Mouse (Mus musculus): Measurements from ENCODE around the gene Fxyd3. TPM values are rescaled to one million over a fixed set of nuclear protein-coding genes. Genes with fewer than 3 reads are reported as not detected.

Fxyd3 gene
- total and polyA plus RNA-seq, 3 experiments = not detected

DNA sequence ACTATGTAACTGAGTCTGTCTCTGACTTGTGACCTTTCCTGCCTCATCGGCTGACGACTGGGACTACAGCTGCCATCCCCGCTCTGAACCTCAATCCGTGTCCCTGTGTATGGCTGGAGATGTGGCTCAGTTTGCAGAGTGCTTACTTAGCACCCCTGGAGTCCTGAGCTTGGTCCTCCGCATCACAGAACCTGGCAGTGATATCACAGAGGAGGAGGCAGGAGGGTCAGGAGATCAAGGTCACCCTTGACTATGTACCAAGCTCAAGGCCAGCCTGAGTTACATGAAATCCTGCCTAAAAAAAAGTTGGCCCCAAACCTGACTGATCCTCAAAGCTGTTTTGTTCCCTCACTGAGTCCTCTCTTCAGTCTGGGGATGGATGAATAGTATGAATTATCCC lies 18.8 kb downstream of the Fxyd3 start (continued):
- TF ChIP-seq ELF1 (IDR thresholded peaks at IDR 0.05; ENCODE audit: low read depth, low read length) = no peak
- TF ChIP-seq GATA1 (IDR thresholded peaks at IDR 0.05; ENCODE audit: low read depth, low read length) = no peak
- no peak for TF ChIP-seq TCF12 (IDR thresholded peaks at IDR 0.05; ENCODE audit: low read depth, low read length)

DNA sequence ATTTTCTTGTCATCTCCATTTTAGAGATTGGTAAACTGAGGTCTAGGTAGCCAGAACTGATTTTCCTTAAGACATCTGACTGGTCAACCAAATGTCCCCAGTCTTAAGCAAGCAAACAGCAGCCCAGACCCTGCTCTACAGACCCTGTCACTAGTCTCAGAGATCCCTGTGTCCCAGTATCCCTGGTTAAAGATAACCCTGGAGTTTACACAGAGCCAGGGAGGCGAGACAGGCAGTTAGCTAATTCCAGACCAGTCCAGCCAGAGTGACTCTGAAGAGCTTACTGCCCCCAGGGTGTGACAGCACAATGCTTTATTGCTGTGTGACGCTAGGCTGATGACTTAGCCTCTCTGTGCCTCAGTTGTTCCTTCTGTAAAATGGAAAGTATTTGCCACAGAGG lies 19.4 kb downstream of the Fxyd3 start, which contains the start of gene Fxyd1:
Fxyd1 (minus strand) TSS at position 129 of the 400 bp plus-strand sequence.
- Histone ChIP-seq H3K9ac (ENCODE audit: control insufficient read depth, low read depth, low read length, poor library complexity, severe bottlenecking) (no peak within 1 kb of the TSS), H3K36me3 (ENCODE audit: control insufficient read depth in 1 of 2, insufficient read depth in 2 of 2, low read length in 2 of 2) (no peaks in the 10 kb centered on the region), H3K27me3 (ENCODE audit: control insufficient read depth in 1 of 2, insufficient read depth in 2 of 2, low read length in 2 of 2) (no peaks in the 10 kb centered on the region), H3K4me1 (ENCODE audit: control insufficient read depth in 1 of 2, insufficient read depth in 2 of 2, low read length in 2 of 2) (no peaks in the 10 kb centered on the region; a peak in 1 of 4 replicates), H3K9me3 (replicated peaks; ENCODE audit: insufficient read depth, low read length) (no peaks in the 10 kb centered on the region), H3K4me3 (ENCODE audit: control insufficient read depth in 1 of 2, insufficient read depth in 1 of 2, low read depth in 2 of 2, low read length in 2 of 2) (no peak within 1 kb of the TSS), H3K27ac (ENCODE audit: control insufficient read depth, low read depth, low read length) (no peak within 1 kb of the TSS), H3K79me2 (ENCODE audit: control insufficient read depth, insufficient read depth, low read length, poor library complexity) (no peaks in the 10 kb centered on the region)
- TF ChIP-seq MAZ (IDR thresholded peaks at IDR 0.05; ENCODE audit: low read depth, low read length) = no peak
- TF ChIP-seq CHD1 (IDR thresholded peaks at IDR 0.05; ENCODE audit: low read depth, low read length) = no peak
- no peak for TF ChIP-seq RAD21 (IDR thresholded peaks at IDR 0.05; ENCODE audit: low read depth, low read length)
- TF ChIP-seq MAX (IDR thresholded peaks at IDR 0.05; ENCODE audit: low read length) = no peak
- TF ChIP-seq ZC3H11A (IDR thresholded peaks at IDR 0.05; ENCODE audit: low read depth, low read length) = no peak
- TF ChIP-seq JUND (IDR thresholded peaks at IDR 0.05; ENCODE audit: low read depth, low read length) = no peak
- no peak for TF ChIP-seq SMC3 (IDR thresholded peaks at IDR 0.05; ENCODE audit: low read depth, low read length)
- no peak for TF ChIP-seq POLR2AphosphoS5 (IDR thresholded peaks at IDR 0.05; ENCODE audit: borderline replicate concordance, low read depth, low read length)
- no peak for TF ChIP-seq POLR2AphosphoS2 (IDR thresholded peaks at IDR 0.05; ENCODE audit: low read length)
- no peak for TF ChIP-seq CHD2 (IDR thresholded peaks at IDR 0.05; ENCODE audit: low read length)
- no peak for TF ChIP-seq EP300 (IDR thresholded peaks at IDR 0.05; ENCODE audit: low read depth in 1 of 2, low read length in 2 of 2)
- TF ChIP-seq GATA1 (IDR thresholded peaks at IDR 0.05; ENCODE audit: low read depth, low read length) = no peak
- TF ChIP-seq UBTF (IDR thresholded peaks at IDR 0.05; ENCODE audit: borderline replicate concordance, insufficient read depth, low read depth, low read length) = no peak
- no peak for TF ChIP-seq MYC (IDR thresholded peaks at IDR 0.05; ENCODE audit: low read depth, low read length)
- no peak for TF ChIP-seq BHLHE40 (IDR thresholded peaks at IDR 0.05; ENCODE audit: borderline replicate concordance, low read depth, low read length)
- TF ChIP-seq ELF1 (IDR thresholded peaks at IDR 0.05; ENCODE audit: low read depth, low read length) = no peak
- TF ChIP-seq KAT2A (conservative IDR thresholded peaks at IDR 0.05; ENCODE audit: low read depth, low read length) = no peak
- DNase-seq (ENCODE audit: low read depth, low spot score) = no peak

DNA sequence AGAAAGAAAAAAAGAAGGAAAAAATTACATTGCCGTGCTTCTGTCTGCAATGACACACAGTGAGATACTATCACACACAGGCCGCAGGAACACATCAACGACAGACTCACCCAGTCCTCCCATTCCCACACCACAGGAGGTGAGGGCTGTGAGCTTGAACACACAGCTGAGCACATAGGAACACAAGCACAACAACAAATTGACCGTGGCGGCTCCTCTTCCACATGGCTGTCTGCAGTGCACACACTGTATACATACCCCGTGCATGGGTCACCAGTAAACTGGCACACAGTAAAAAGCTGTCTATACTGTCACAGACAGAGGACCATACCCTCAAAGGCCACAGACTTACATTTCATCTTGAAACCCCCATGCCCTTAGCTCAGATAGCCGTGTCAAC lies 20.1 kb downstream of the Fxyd3 start:
- no peaks in the 10 kb centered on the region for H3K79me2 ChIP-seq (ENCODE audit: control insufficient read depth, insufficient read depth, low read length, poor library complexity)
- H3K27me3 ChIP-seq (ENCODE audit: control insufficient read depth in 1 of 2, insufficient read depth in 2 of 2, low read length in 2 of 2) = no peaks in the 10 kb centered on the region
- TF ChIP-seq NRF1 (IDR thresholded peaks at IDR 0.05; ENCODE audit: insufficient read depth, low read depth, low read length, poor library complexity, severe bottlenecking) = no peak
- TF ChIP-seq ELF1 (IDR thresholded peaks at IDR 0.05; ENCODE audit: low read depth, low read length) = no peak
- TF ChIP-seq MAZ (IDR thresholded peaks at IDR 0.05; ENCODE audit: low read depth, low read length) = no peak
- TF ChIP-seq E2F4 (IDR thresholded peaks at IDR 0.05; ENCODE audit: borderline replicate concordance, low read depth, low read length) = no peak
- no peak for TF ChIP-seq POLR2AphosphoS5 (IDR thresholded peaks at IDR 0.05; ENCODE audit: borderline replicate concordance, low read depth, low read length)
- no peak for TF ChIP-seq CHD1 (IDR thresholded peaks at IDR 0.05; ENCODE audit: low read depth, low read length)
- TF ChIP-seq GATA1 (IDR thresholded peaks at IDR 0.05; ENCODE audit: low read depth, low read length) = no peak
- no peak for TF ChIP-seq ZC3H11A (IDR thresholded peaks at IDR 0.05; ENCODE audit: low read depth, low read length)
- TF ChIP-seq SMC3 (IDR thresholded peaks at IDR 0.05; ENCODE audit: low read depth, low read length) = no peak
- TF ChIP-seq MXI1 (IDR thresholded peaks at IDR 0.05; ENCODE audit: low read depth, low read length) = no peak
- no peak for TF ChIP-seq MYB (IDR thresholded peaks at IDR 0.05; ENCODE audit: low read depth, low read length)
- no peak for TF ChIP-seq KAT2A (conservative IDR thresholded peaks at IDR 0.05; ENCODE audit: low read depth, low read length)
- TF ChIP-seq RAD21 (IDR thresholded peaks at IDR 0.05; ENCODE audit: low read depth, low read length) = no peak
- TF ChIP-seq CTCF (IDR thresholded peaks at IDR 0.05 in 2 of 3, conservative IDR thresholded peaks at IDR 0.05 in 1 of 3; ENCODE audit: control insufficient read depth in 1 of 3, insufficient read depth in 1 of 3, low read depth in 2 of 3, low read length in 3 of 3, poor library complexity in 1 of 3, severe bottlenecking in 1 of 3) = no peak
- no peak for TF ChIP-seq ZMIZ1 (IDR thresholded peaks at IDR 0.05; ENCODE audit: low read depth, low read length)
- no peak for TF ChIP-seq TBP (IDR thresholded peaks at IDR 0.05; ENCODE audit: low read depth, low read length)
- TF ChIP-seq JUND (IDR thresholded peaks at IDR 0.05; ENCODE audit: low read depth, low read length) = no peak
- no peak for TF ChIP-seq TAL1 (IDR thresholded peaks at IDR 0.05; ENCODE audit: low read length)
- no peak for TF ChIP-seq GABPA (IDR thresholded peaks at IDR 0.05; ENCODE audit: low read depth, low read length)
- no peaks in the 10 kb centered on the region for H3K36me3 ChIP-seq (ENCODE audit: control insufficient read depth in 1 of 2, insufficient read depth in 2 of 2, low read length in 2 of 2)
- H3K4me1 ChIP-seq (ENCODE audit: control insufficient read depth in 1 of 2, insufficient read depth in 2 of 2, low read length in 2 of 2) = no peaks in the 10 kb centered on the region; a peak in 1 of 4 replicates
- no peak overlapping the region for H3K9ac ChIP-seq (ENCODE audit: control insufficient read depth, low read depth, low read length, poor library complexity, severe bottlenecking)
- H3K27ac ChIP-seq (ENCODE audit: control insufficient read depth, low read depth, low read length) = no peak overlapping the region
- DNase-seq (ENCODE audit: low read depth, low spot score) = no peak
- no peak overlapping the region for H3K4me3 ChIP-seq (ENCODE audit: control insufficient read depth in 1 of 2, insufficient read depth in 1 of 2, low read depth in 2 of 2, low read length in 2 of 2)
- no peaks in the 10 kb centered on the region for H3K9me3 ChIP-seq (replicated peaks; ENCODE audit: insufficient read depth, low read length)

All from MEL (cell line).